Mouse (Mus musculus) WW6 (cell line): Measurements from ENCODE around the gene Sergef.

Source experiments
- DNase-seq: peaks from one replicate; pipeline ENCODE4 v3.0.0-alpha.2; 2013; ENCODE audit warnings: low read depth, low spot score

The Sergef gene

DNA sequence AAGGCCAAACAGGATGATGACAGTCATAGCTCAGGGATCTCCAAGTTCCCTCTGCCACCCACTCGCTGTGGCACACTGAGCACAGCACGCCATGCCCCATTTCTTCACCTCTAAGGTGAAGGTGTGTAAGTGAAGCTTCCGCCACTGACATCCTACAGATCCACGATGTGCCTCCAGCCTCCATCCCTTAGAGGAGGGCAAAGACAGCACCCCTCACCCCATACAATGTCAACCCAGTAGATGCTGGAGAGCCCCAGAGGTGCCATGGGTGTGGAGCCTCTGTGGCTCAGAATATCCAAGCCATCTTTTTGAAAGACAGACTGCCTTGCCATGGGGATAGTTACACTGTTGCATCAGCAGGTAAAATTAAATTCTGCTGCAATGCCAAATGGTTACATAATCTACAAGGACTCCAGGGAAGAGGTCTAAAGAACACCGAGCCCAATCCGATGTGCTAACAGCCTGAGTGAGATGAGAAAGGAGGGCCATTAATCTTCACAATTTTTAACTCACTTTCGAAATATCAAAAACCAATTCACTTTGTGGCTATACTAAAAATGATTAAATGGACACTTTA is 23.1 kb downstream of the Sergef start:
- no peak for DNase-seq

DNA sequence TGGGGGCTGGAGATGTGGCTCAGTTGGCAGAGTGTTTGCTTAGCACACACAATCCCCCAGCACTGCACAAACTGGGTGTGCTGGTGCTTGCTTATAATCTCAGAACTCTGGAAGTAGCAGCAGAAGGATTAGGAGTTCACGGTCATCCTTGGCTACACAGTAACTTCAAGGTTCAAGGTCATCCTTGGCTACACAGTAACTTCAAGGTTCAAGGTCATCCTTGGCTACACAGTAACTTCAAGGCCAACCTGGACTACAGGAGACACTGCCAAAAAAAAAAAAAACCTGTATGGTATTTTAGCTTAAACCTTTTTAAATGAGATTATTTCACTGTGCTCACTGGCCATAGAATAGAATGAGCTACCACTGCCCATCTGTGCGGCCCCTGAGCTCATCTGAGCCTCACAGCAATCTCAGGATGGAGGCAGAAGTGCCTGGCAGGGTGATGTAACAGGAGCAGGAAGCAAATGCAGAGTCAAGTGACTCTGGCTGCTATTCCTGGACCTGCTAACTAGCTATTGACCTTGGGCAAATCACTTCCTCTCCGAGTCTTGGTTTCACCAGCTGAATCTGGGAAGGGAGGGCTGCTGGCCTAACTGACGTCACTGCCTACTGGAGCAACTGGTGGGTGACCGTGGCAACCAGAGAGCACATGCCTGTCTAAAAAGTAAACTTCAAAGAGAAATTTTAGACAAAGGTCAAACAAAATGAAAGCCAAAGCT is 24.2 kb downstream of the Sergef start:
- no peak for DNase-seq

DNA sequence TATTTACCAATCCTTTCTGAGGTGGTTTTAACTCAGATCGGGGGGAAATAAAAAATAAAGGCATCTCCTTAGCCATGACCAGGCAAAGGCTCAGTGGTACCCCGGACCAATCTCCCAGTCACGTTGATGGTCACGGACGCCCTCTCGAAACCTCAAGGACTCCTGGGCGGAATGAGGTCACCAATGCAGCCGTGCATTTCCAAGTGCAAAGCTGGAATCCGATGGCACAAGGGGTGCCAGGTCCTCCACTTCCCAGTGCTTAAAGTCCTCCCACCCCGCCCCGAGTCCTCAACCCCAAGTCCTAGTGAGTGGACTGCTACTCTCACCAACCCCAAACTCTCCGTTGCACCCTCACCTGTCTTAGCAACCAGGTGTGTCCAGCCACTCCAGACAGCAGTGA is 25.3 kb downstream of the Sergef start:
- no peak for DNase-seq

DNA sequence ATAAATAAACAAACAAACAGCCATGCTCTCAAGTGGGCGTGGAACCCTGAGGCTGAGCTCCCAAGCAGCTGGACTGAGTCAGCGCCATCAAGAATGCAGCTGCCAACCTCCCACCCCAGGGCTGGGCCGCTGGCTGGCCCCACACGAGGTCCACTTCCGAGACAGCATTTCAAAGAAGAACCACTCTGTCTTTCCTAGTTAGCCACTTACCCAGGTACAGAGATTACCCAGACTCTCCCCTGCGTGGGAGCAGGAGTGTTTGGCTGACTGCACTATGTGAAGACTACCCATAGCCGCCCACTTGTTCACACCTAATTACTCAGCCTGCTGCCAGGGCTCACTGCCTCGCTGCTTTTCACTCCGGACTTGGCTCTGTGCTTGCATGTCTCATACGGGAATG is 26.5 kb downstream of the Sergef start:
- DNase-seq = no peak

DNA sequence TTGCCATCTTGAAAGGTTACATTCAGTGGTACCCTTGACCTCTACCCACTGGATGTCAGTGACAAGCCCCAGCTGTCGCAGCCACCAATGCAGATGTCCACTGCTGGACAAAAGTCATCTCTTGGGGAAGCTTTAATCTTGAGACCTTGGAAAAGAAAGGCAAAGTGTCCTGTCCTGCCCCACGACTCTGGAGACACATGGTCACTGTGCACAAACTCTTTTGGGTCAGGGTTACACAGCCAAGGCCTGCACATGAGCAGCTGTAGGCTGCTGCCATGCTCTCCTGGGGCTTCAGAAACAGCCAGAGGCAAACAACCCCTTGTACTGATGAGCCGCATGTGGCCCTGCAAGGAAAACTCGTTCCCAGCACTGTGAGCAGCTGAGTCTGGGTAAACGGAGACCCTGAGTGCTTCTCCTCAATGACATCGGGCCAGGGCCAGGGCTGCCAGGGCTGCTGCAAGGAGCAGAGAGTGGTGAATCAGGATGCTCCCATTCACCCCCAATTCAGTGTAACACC is 27.1 kb downstream of the Sergef start:
- no peak for DNase-seq

DNA sequence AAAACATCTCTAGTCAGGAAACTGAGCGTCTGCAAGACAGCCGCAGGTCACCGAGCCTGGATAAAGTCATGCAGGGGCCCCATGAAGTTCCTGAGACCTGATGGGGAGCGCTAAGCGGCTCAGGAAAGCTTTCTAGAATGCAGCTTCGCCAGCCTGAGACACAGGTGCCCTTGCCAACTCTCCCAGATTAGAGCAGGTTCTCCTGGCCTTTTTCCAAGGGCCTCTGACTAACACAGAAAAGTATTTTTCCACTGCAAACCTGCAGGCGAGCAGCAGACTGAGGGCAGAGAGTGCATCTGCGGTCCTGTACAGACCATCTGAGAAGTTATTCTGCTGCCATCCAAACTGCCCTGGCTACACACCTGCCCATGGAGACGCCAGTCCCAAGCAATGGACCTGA is 27.6 kb downstream of the Sergef start:
- DNase-seq = no peak

DNA sequence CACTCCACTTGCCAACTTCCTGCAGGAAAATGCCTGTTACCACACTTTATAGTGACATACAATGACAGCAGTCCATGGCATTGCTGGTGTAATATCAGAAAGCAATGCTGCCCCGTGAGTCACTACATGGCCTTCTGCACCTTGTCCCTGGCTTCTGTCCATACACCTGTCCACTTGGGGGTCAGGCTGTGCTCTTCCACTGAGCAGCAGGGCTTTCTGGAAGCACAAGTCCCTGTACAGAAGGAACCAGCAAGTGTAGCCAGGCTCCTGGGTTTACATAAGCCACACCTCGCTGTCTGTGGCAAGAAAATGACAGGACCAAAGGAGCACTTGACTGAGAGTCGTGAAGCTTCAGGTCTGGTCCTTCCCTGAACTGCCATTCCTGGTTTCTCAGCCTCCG is 30.3 kb downstream of the Sergef start:
- no peak for DNase-seq

DNA sequence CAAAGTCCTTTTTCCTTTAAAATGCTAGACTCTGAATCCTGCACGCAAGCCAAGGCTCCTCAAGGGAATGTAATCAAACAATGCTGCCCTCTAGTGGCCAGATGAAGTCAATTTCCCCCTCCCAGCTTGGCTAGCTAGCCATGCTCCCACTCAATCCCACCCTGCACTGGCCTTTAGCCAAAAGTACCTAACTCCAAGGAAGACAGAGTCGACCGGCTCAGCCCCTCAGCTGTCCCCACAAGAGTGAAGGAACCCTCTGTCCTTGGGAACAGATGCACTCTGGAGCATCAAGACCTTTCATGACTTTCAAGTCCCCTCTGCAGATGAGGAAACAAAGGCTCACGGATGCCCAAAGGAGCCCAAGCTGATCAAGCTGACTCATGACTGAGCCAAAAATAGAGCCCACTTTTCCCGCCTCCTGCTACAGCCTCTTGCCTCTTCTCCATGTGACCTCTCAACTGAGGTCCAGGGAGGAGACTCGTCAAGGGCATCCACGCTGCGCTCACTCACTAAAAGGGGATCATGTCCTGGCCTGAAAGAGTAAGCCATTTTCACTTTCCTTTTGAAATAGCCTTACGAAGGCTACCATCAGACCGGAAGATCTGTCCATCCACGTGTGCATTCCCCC is 32.1 kb downstream of the Sergef start:
- peak; percentile 57 for DNase-seq

DNA sequence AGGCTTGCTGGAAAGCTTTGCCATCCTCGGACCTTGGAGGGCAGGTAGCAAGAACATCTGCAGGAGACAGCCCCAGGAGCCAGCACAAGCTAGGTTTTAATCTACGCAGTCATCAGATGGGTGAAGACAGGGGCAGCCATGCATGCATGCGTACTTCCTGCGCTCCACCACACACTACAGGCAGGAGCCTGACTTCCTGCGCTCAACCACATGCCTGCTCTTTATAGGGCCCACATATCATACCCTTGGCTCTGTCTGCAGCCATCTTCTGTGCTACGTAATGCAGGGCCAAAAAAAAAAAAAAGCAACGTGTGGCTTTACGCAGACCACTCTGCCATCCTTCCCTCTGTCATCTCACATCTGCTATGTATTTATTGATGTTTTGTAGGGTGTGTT is 32.6 kb downstream of the Sergef start:
- DNase-seq = no peak

DNA sequence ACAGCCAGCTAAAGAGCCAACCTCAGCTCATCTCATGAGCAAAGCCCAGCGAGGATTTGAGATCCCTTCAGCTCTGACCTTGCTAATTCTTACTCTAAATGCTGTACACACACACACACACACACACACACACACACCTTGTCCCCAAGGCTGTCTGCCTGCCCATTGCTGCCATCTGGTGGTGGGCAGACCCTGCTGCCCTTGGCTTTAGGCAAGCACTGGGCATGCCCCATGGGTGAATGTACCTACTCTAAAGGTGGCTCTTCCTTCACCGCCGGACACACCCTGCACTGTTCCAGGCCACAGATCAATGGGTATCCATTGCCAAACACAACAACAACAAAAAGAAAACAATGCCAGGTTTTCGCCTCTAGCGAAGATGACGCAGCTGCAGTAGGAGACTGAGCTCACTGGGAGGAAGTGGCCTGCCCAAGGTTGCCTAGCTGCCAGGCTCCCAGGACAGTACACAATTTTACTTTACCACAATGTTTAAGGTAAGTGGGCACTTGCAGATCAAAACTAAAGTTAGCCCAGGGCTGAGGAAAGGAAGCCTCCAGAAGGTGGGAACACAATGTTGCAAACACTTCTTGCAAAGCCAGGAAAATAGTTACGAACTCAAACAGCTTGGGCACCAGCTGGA is 33.1 kb downstream of the Sergef start:
- DNase-seq = peak; percentile 45

DNA sequence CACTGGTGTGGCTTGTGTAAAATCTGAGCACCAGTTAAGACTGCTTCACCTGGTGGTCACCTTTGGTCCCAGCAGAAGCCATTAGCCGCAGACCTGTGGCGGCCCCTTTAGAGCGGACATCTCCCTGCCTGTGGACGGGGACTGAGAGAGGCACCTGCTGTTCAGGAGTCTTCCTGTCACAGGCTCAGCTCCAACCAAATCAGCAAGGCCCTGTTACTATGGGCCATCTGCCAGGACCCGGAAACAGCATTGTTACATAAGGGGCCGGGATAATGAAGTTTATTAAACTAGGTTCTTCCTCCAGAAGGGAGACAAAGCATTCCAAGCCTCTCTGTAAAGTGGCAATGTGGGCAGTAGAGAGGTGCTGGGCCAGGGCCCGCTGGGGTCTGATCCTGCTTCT is 36.6 kb downstream of the Sergef start:
- DNase-seq = no peak

DNA sequence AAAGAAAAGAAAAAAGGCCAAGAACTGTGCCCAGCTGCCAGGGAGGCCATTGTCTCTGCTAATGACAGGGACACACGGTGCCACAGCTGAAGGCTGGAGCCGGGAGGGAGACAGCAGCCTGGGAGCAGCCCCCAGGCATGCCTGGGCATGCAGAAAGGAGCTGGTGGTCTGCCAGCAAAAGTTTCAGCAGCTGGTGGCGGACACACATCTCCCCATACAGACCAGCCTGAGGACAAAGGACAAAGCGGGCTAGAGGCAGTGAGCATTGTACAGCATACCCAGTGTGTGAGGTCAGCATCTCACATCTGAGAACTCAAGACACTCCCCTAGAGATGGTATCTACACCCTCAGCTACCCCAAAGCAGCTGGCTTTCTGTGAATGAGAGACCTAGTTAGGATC is 37.5 kb downstream of the Sergef start:
- DNase-seq = no peak

DNA sequence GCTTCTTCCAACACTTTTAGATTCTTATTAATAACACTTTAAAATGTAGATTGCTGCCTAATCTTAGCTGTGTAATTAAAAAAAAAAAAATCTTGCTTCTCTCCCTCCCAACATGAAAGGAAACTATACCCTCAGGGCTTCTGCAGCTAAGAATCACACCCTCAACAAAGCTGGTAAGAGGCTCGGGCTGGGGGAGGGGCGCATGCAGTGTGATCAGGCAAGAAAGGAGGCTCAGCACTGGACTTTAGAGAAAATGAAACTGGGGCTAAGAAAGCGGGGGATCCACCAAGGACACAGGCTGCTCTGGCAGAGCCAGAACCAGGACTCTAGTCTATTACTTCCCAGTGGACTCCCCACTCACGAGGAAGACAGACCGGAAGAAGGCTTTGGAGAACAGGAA is 38.5 kb downstream of the Sergef start:
- DNase-seq = no peak

DNA sequence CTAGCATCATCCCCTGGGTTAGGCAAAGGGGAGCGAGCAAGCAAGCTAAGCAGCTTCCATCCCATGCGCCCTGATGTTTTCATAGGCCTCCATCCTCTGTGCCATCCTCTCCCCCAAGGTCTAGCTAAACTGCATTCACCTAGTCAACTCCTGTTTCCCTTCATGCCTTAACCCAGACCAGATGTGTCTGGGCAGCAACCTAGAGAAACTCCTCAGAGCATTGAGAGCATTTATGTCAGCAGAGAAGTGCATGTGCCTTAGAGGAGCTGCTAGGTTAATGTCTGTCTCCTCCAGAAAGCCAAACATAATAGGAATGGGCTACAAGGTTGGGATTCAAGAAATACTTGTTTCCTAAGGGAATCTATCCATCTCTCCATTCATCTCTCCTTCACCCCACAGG is 42.6 kb downstream of the Sergef start:
- DNase-seq = no peak

DNA sequence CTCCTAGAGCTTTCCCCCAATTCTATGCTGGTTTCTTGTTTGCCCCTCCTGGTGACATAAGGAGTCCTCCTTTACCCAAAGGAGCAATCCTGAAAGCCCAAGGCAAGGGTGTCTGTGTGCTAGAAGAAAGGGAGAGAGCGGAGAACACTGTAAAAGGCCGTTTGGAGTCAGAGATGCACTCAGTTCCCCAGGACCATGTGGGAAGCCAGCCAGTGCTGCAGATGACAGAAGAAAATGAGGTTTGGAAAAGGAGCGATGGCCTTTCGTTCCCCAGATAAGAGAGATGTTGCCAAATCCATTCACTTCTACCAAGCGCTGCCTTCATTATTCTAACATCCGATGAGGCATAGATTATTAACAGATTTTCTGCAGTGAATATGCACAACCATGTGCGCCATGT is 48.1 kb downstream of the Sergef start:
- DNase-seq = no peak

DNA sequence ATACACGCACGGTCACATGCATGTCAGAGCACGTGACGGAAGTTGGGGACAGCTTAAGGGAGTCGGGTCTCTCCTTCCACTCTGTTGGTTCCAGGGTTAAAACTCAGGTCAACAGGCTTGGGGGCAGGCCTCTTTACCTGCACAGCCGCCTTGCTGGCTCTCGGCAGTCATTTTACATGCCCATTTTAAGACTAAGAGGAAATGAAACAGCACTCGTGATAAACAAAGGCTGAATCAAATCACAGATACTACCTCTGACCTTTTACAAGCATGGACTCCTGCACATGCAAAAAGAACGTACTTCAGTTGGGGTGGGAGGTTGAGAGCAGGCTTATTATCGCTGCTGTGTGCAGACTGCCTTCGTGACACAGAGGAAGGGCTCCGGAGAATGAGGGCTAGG is 50.4 kb downstream of the Sergef start:
- DNase-seq = no peak

DNA sequence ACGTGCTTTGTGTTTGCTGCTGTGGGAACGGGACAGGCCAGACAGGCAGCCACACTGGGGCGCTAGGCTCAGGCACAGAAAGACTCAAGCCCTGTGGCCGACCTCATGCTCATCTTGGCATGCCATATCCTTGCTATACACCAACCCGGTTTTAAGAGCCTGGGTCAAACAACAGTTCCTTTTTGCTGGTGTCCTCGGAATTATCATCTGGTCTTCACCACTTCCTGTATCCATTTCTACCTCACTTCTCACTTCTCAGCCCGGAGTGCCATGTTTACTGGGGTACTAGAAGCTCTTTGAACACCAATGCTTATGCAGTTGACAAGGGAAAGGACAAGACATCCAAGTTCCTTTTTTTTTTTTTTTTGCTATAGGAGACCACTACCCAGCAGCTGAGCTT is 51.6 kb downstream of the Sergef start:
- no peak for DNase-seq

DNA sequence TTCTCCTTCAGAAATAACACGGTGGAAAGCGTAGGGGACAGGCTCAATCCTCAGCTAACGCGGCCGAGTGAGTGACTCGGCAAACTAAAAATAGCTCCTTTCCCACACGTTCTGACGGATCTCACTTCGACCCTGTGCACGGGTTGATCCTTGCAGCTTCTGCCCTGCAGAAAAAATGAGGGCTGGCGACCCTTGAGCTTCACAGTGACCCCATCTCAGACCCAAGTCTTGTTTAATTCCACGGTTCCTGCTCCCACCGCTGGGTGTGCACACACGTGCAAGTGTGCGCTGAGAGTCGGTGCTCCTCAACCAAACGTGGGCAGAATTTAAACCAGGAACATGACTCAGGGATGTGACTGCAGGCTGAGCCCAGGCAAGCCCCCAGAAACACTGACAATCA is 52.1 kb downstream of the Sergef start:
- DNase-seq = no peak

DNA sequence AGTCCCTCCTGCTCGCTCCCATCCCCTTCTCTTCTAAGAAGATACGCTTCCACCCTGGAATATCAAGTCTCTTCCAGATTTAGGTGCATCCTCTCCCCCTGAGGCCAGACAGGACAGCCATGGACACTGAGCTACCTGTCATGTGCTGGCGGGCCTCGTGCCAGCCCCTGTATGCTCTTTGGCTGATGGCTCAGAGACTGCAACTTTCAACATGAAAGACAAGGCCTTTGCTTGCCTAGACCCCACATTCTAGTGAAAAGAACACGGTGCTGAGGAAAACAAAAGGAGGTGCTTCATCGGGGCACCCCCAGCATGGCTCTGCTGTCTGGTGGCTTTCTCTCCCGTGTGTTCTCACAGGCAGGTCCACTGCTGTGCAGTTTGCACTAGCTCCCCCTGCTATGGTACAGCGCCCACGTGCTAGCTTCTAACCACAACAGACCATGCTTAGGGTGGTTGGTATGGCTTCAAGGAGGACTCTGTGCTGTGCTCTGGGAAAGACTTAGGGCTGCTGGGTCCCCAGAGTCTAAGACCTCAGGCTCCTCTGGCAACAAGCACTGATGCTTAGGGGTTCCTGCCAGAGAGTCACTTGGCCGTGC is 52.9 kb downstream of the Sergef start:
- no peak for DNase-seq

DNA sequence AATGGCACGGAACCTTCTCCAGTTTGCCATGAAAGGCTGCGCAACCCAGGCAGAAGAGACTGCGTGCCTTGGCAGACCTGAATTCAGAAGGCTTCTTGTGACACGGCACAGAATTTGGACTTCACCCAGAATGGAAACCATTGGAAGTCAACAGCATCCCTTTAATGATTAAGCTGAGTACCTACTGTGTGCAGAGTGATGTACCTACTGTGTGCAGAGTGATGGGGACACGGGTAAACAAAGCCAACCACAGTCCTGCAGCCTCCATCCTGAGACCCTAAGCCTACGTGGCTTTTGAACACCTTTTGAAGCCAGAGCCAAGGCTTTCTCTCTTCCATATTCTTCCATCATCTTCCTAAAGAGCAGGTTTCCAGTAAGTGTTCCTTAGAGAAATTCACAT is 56.9 kb downstream of the Sergef start:
- DNase-seq = no peak

DNA sequence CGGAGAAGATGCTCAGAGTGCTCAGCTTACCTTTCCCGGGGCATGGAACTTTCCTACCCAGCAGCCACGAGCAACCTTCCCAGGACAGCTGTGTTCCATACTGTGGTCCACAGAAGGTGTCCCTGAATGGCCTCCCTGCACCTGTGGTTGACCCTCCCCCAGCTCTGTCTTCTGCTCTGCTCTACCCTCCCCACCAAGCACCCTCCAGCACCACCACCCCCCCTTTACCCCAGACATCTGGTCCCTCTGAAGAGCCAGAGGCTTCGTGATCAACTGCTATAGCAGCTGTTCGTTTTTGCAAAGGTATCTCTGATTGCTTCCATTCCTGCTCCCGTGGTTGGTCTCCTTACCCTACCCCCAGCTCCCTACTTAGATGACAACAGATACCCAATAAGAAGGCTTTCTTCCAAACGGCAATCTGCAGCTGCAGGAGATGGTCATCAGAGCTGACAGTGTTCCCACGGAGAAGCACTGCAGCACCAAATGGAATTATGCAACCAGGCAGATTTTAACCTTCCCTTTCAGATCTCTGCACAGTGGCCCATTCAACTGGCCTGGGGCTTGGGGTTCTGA is 58.2 kb downstream of the Sergef start:
- DNase-seq = no peak

DNA sequence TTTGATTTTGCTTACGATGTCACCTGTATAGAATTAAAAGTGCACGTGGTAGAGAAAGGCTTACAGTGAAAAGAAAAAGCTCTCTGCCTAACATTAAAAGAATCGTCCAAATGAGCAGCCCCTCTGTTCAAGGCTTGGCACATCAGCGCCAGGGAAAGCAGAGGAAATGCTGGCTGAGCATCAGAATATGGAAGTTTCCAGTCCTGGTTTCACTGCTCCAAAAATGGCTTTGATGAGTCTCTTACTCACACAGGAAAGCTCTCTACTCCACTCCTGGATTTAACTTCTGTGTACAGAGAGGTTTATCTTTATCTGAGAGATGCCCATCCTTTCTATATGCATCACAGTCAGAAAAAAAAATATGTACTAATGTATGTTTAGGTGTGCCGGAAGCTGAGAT is 61.5 kb downstream of the Sergef start:
- no peak for DNase-seq
